Mouse (Mus musculus) cortical plate, adult 2 months (tissue): ENCODE data around the gene Cdr2. TPM values are rescaled to one million over a fixed set of nuclear protein-coding genes. Genes with fewer than 3 reads are reported as not detected.
A peak's percentile ranks its signal among the peaks of the same experiment; 100 is the strongest.

Experiments
- H3K27ac ChIP-seq: fragments of 200-500 bp; 2 replicates; pipeline ENCODE4 v1.5.1; 2012; ENCODE audit warnings: low read length, control low read depth, inconsistent platforms; ENCODE audit not compliant: insufficient read depth
- H3K4me1 ChIP-seq: fragments of 200-500 bp; 2 replicates; pipeline ENCODE4 v1.6.1; 2011; ENCODE audit warnings: low read length; ENCODE audit not compliant: control insufficient read depth, insufficient read depth
- H3K4me3 ChIP-seq: fragments of 200-500 bp; 2 replicates; pipeline ENCODE4 v1.5.1; 2011; ENCODE audit warnings: mild to moderate bottlenecking, low read length, control low read depth; ENCODE audit not compliant: insufficient read depth
- CTCF ChIP-seq: fragments of 200-500 bp; IDR thresholded peaks from 2 replicates; pipeline ENCODE4 v1.5.1; 2011; ENCODE audit warnings: mild to moderate bottlenecking, control low read depth, low read length; ENCODE audit not compliant: insufficient read depth; ENCODE audit errors: extremely low read depth
- POLR2A ChIP-seq: fragments of 200-500 bp; IDR thresholded peaks from 2 replicates; pipeline ENCODE4 v1.6.1; 2011; ENCODE audit warnings: mild to moderate bottlenecking, low read length, control low read depth; ENCODE audit not compliant: insufficient read depth; ENCODE audit errors: extremely low read depth
- polyA plus RNA-seq: library from polyadenylated mRNA; depleted of rRNA; stranded (reverse); fragments of >200 nt; gene quantifications from 2 replicates; pipeline ENCODE4 v1.2.3, GENCODE M21; 2012

Gene Cdr2
- polyA plus RNA-seq, 1 experiment: 17.5 TPM

GRCm38 (mm10) chr7:120941214-120941613 is 40.9 kb downstream of the Cdr2 start:
- H3K4me1 ChIP-seq: peaks cover 3% of the 10 kb centered on the region
- no peak for TF ChIP-seq POLR2A
- TF ChIP-seq CTCF: no peak
- H3K27ac ChIP-seq: no peak overlapping the region
- H3K4me3 ChIP-seq: peak overlapping the region; percentile 30

DNA sequence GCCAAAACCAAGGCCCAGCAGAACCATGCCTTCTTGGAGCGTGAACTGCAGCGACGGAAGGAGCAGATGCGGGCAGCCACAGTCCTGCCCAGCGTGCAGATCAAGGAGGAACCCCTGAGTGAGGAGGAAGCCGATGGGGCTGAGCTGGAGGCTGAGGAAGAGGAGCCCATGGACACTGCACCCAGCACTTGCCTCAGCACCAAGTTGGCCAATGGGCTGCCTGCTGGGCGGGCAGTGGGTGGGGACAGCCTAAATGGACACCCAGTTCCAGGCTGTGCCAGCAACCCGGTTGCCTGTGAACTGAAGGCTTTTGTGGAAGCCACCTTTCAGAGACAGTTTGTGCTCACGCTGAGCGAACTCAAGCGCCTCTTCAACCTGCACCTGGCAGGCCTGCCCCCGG is 41.8 kb downstream of the Cdr2 start:
- H3K4me3 ChIP-seq: peak overlapping the region; percentile 30
- peaks cover 3% of the 10 kb centered on the region for H3K4me1 ChIP-seq
- TF ChIP-seq CTCF (no peak), POLR2A (peak; percentile 45; the same call in 1 of the 2 replicates)
- H3K27ac ChIP-seq: peak overlapping the region; percentile 82

DNA sequence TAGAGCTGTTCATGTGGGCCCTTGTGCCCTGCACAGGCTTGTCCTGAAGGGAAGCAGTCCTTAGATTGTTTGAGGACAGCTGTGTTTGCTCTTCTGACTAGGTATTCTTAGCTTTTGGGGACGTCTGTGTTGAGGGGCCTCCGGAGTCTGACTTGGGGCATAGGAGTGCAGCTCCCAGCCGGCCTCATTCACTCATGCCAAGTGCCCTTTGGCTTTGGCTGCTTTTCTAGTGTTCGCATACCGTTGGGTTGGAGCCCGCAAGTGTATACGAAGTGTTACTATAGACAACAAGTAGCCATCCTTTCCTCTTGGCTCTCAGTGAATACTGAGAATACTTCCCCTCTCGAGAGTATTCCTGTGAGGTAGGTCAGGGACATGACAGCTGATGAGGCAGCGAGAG is 43.9 kb downstream of the Cdr2 start:
- Histone ChIP-seq H3K4me1 (peaks cover 3% of the 10 kb centered on the region), H3K4me3 (no peak overlapping the region), H3K27ac (no peak overlapping the region)
- TF ChIP-seq CTCF (no peak), POLR2A (no peak)

- TF ChIP-seq CTCF: no peak
- TF ChIP-seq POLR2A: no peak
- H3K27ac ChIP-seq: no peak overlapping the region
- H3K4me1 ChIP-seq: no peaks in the 10 kb centered on the region; the same call in none of the 2 replicates
- H3K4me3 ChIP-seq: no peak overlapping the region
Observed at GRCm38 (mm10) chr7:120936522-120936921, 45.6 kb downstream of the Cdr2 start.

DNA sequence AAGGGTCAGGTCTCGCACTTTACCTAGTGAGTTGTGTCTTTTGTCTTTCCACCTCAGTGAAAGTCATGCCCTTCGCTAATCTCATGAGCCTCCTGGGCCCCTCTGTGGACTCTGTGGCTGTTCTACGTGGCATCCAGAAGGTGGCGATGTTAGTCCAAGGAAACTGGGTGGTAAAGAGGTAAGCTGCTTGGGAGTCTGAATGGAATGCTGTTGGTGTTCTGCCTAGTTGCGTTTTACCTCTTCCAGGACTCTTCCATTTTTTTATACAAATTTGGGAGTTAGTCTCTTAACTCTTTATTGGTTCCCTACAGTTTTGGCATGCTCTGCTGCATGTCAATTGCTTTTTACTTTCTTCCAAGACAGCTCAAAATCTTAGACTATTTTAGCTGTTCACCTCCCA is 47.4 kb downstream of the Cdr2 start:
- H3K27ac ChIP-seq: no peak overlapping the region
- no peak overlapping the region for H3K4me3 ChIP-seq
- TF ChIP-seq POLR2A (no peak), CTCF (peak; percentile 86)
- H3K4me1 ChIP-seq: no peaks in the 10 kb centered on the region; the same call in 1 of the 2 replicates

GRCm38 (mm10) chr7:120933680-120934195 is 48.4 kb downstream of the Cdr2 start:
- no peak for TF ChIP-seq CTCF
- no peak for TF ChIP-seq POLR2A
- no peak overlapping the region for H3K4me3 ChIP-seq
- H3K4me1 ChIP-seq: no peaks in the 10 kb centered on the region; the same call in 1 of the 2 replicates
- H3K27ac ChIP-seq: no peak overlapping the region

DNA sequence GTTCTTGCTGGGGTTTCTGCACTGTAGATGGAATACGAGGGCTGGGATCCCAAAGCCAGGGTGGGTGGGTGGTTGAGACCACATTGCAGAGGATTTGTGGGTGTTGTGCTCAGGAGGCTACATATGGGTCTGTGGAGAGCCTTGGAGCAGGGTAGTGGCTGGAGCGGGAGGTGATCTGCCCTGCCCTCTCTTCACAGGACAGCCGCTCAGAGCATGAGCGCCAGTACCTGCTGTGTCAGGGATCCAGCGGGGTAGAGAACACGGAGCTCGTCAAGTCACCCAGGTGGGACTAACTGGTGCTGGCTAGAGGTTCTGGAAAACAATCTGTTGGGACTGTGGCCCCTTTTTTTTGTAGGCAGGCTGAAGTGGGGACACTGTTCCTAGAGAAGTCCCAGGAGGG is 49.0 kb downstream of the Cdr2 start:
- no peak for TF ChIP-seq POLR2A
- no peak for TF ChIP-seq CTCF
- no peak overlapping the region for H3K4me3 ChIP-seq
- no peak overlapping the region for H3K27ac ChIP-seq
- H3K4me1 ChIP-seq: no peaks in the 10 kb centered on the region; the same call in 1 of the 2 replicates

DNA sequence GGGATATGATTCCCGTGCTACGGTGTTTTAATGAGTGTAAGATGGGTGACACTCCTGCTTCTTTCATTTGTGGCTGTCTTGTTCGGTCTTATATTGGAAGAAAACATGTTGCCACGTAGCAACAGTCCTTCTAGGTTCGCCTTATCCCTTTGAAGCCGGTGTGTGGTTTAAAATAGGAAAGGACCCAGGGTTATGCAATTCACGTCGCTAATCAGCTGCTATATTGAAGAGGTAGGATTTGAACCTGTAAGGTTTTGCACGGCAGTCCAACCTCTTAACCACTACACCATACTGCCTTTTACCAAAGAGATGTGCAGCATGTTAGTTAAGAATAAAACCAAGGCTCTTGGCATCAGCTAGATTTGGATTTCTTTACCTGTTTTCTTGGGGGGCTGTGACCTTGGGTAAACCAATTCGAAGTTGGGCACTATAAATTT is 63.6 kb downstream of the Cdr2 start:
- peak overlapping the region; percentile 86 for H3K27ac ChIP-seq
- H3K4me3 ChIP-seq: peak overlapping the region; percentile 89
- TF ChIP-seq CTCF (no peak), POLR2A (0 out of 2 replicates have a peak, but pooled peaks have one; percentile 19)

GRCm38 (mm10) chr7:120917592-120918461 is 64.3 kb downstream of the Cdr2 start, which contains the start of gene Polr3e:
Gene Polr3e, plus strand, starts transcription at chr7:120917744.
- peak; percentile 76 for TF ChIP-seq CTCF
- TF ChIP-seq POLR2A: 0 out of 2 replicates have a peak, but pooled peaks have one; percentile 16
- Histone ChIP-seq H3K4me1 (no peaks in the 10 kb centered on the region), H3K27ac (peak within 1 kb of the TSS; percentile 86), H3K4me3 (peak within 1 kb of the TSS; percentile 89)

More for the DNA sequence above, 63.6 kb downstream of the Cdr2 start:
- H3K4me1 ChIP-seq: no peaks in the 10 kb centered on the region

DNA sequence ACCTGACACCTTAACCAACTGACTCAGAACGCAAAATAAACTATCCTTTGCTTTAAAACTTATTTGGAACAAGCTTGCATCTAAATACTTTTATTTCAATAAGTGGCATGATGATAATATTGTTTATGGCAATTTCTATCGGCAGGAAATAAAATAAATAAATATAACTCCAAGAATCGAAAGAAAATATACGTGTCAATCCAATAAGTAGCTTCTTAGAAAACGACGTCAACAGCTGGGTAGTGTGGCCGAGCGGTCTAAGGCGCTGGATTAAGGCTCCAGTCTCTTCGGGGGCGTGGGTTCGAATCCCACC is 64.9 kb downstream of the Cdr2 start:
- no peak overlapping the region for H3K27ac ChIP-seq
- H3K4me3 ChIP-seq: peak overlapping the region; percentile 89; the same call in 1 of the 2 replicates
- H3K4me1 ChIP-seq: no peaks in the 10 kb centered on the region
- TF ChIP-seq CTCF: no peak
- no peak for TF ChIP-seq POLR2A
